Mouse (Mus musculus): ENCODE measurements around the gene Tubb2a.
"Not testable (repeated sequence)": the region's sequence is repeated elsewhere in the genome, so short reads cannot be mapped to it uniquely, and the experiment has no call there.

The Tubb2a gene

DNA sequence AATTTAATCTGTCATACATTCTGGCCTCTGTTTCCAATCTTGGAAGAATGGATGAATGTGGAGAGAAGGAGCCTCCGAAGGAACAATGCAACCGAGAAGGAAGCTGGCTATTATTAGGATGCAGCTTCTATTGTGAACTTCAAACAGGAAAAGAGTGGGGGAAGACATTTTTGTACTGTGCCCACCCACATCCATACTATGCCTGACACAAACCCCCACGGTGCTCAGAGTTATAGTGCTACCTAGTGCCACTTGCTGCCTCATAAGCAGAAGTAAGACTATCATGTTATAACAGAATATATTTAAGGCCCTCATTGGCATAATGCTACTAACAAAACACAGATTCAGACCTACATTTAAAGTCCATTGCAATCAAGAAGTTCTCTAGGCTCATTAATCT lies 11.6 kb upstream of the Tubb2a start:
- in situ Hi-C loops (cut with MboI, MseI): no loop called here

DNA sequence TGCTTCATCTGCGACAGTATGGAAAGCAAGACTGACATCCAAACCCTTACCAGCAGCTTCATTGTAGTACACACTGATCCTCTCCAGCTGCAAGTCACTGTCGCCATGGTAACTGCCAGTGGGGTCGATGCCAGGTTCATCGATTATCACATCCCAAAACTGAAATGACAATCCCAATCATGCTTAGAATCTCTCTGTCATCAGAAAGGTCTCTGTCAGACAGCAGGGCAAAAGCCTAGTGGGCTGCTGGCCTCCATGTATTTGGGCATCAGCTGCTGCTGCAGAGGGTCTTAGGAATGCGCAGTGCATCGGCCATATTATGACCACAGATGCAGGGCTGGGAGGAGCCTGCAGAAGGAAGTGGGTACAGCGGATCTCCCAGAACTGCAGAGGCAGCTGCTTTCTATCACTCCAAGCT lies 11.1 kb upstream of the Tubb2a start:
- in situ Hi-C loops (cut with MboI, MseI): no loop called here

DNA sequence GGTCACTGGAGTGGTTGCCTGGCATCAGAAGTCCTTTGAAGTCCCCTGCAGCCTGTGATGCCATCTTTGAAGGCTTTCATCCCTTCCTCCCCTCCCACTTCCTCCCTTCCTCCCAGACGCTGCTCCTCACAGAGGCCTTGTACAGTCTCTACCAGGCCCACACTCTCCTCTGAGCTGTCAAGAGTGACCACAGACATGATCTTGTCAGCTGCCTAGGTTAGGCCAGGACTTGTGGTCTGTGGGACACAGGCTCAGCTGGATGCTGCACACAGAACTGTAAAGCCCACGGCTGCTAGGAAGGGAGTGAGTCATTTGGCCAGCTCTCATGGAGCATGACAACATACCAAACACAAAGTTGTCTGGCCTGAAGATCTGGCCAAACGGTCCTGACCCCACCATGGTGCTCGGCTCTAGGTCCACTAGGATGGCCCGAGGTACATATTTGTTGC lies 10.4 kb upstream of the Tubb2a start:
- in situ Hi-C loops (cut with MboI, MseI): not testable (repeated sequence)

DNA sequence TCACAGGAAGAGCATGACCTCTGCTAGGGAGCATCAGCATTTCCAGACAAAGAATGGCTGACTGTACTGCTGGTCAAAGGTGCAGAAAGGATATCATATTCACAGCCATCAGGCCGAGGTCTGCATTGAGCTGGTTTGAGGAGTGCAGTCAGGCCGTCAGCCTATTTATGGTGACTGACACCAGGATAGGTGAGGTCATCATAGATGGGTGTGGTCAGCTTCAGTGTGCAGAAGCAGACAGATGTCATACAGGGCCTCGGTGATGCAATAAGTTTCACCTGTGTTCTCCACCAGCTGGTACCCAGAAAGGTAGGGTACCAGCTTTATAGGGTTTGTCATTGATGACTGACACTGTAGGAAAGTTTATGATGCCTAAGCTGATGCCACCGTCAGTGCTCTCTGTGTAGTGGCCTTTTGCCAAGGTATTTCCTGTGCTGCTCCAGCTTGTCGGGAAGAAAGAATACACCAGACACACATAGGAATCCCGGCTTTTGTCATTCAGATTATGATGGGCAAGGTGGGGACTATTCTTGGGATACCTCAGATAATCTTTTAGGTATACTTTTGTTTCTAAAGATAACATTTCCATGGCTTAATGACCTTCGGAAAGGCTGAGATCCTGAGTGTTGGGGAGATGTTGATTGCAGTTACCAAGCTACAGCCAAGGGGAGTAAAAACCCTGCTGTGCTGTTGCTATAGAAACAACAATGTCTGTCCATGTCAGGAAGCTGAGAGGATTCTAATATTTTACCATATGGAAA lies 9.4 kb upstream of the Tubb2a start:
- in situ Hi-C loops (cut with MboI, MseI): no loop called here

DNA sequence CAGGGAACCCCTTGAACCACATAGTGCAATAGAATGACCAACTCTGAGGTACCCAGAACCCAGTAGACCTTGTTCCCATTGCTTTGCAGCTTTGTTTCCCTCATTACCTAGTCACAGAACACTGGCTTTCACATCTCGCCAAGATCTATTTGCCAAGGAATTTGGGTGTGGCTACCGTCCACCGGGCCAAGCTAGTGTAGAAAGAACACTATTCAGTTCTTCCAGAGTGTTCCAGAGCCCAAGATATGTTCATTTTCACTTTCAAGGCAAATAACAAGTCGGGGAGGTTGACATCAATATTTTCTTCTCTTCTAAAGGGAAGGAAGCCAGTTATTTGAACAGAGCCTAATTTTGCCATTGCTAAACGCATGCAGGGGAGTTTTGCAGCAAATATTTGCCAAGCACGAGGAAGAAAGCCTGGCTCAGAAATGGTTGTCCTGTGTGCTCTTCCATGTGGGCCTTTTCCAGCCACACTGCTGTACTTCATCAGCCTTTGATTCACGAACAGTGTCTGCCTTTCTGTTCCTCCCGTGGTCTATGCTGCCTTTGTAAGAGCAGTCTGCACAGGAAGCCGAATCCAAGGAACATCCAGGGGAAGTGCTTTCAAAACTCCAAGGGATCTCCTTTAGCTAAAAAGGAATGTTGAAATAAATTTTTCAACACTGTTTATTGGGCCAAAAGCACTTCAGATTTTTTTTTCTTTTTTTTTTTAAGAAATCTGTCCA lies 6.4 kb upstream of the Tubb2a start:
- in situ Hi-C loops (cut with MboI, MseI): no loop called here

DNA sequence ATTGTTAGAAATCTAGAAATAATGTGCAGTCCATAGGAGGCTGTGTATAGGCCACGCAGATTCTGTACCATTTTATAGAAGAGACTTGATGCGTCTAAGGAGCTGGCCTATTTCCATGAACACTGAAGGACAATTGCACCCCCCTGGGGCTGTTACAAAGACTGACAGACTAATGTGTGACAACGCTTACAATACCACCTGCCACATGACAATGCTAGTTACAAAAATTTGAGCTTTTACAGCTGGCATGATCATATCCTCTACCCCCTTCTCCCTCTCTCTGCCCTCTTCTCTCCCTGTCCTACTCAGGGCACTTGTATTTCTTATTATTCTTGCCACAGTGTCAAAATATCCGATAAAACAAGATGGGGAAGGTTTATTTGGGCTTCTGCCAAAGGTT lies 4.1 kb upstream of the Tubb2a start:
- in situ Hi-C loops (cut with MboI, MseI): no loop called here

DNA sequence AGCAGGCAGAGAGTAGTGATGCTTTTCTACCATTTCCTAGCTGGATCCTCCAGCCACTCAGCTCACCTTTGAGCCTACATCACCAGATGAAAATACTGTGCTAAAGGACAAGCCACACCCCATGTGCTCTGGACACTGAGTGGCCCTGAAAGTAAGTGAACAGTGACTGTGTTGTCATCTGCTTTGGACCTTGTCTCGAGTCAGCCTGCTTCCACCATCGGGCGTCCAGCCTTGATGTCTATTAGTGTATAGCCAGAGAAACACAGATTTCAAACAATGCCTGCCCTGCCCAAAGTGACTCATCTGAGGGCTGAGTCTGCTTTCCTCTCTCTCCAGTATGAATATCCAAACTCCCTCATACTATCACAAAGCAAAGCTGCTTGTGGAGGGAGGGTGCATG lies 2.0 kb upstream of the Tubb2a start:
- in situ Hi-C loops (cut with MboI, MseI): loop anchor here (5.0 kb wide), 1 partner anchor 78 kb away; no protein-coding TSS in a partner anchor

DNA sequence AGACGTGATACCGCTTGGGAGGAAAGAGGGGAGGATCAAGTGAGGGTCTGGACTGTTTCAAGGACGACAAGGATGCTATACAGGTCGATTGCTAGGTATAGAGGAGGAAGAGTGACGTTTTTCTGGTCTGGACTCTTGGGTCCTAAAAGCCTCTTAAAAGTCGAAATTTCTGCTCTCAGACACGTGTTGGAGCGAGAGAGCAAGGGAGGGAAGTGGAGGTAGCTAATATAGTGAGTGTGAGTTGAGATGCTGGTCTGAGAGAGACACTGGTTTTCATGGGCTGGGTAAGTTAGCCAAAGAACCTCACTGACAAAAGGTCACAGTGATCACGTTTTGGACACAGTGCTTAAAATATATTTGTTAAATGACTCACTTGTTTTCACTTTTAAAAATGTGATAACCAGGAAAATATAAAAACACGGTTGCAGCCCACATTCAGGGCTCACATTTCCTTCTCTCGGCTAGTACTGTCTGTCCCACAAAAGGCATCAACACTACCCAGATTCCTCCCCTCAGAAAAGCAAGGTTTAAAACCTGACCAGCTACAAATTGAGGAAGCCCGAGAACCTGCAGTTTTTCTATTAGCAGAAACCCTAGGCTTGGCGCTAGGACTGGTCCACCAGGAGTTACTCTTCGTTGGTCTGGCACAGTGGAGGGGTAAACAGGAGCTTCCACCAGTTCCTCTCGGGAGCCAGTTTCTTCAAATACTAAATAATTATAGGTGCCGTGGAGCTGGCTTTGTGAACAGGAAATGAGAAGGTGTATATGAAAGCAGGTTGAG lies 883 bp upstream of the Tubb2a start:
- in situ Hi-C loops (cut with MboI, MseI): loop anchor here (5.0 kb wide), 1 partner anchor 79 kb away; no protein-coding TSS in a partner anchor

DNA sequence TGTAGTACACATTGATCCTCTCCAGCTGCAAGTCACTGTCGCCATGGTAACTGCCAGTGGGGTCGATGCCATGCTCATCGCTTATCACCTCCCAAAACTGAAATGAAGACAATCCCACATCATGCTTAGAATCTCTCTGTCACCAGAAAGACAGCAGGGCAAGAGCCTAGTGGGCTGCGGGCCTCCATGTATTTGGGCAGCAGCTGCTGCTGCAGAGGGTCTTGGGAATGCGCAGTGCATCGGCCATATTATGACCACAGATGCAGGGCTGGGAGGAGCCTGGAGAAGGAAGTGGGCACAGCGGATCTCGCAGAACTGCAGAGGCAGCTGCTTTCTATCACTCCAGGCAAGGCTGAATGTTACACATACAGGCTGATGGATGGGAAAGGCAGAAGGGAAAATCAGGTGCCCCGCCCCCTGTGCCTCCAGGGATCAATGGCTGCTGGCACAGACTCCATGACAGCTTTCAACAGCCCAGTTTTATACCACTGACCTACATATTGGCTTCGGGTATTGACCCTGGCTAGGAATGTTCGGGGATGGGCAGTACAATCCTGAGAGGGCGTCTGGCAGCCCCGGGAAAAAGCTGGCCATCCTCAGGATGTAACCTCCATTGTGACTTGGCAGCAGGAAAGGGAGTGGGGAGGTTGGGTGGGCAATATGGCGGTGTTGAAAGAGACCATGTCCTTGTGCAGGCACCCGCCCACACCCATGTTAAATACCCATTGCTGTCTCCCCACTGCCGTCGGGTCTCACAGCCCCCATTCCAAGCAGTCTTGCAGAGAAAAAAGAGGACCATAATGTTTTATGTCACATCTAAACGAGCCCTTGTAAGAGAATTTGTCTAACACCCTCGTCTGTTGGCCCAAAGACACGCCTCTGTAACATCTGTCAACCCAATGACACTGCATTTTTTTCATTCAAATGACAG lies 981 bp downstream of the Tubb2a start:
- in situ Hi-C loops (cut with MboI, MseI): loop anchor here (5.0 kb wide), 1 partner anchor 80 kb away; no protein-coding TSS in a partner anchor

DNA sequence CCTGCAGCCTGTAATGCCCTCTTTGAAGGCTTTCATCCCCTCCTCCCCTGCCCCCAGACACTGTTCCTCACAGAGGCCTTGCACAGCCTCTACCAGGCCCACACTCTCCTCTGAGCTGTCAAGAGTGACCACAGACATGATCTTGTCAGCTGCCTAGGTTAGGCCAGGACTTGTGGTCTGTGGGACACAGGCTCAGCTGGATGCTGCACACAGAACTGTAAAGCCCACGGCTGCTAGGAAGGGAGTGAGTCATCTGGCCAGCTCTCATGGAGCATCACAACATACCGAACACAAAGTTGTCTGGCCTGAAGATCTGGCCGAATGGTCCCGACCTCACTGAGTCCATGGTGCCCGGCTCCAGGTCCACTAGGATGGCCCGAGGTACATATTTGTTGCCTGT lies 1.9 kb downstream of the Tubb2a start:
- in situ Hi-C loops (cut with MboI, MseI): loop anchor here (5.0 kb wide), 1 partner anchor 81 kb away; no protein-coding TSS in a partner anchor

DNA sequence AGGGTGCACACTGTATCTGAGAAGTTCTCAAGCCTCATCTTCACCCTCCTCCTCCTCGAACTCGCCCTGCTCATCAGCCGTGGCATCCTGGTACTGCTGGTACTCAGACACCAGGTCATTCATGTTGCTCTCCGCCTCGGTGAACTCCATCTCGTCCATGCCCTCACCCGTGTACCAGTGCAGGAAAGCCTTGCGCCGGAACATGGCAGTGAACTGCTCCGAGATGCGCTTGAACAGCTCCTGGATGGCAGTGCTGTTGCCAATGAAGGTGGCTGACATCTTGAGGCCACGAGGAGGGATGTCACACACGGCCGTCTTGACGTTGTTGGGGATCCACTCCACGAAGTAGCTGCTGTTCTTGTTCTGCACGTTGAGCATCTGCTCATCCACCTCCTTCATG lies 3.4 kb downstream of the Tubb2a start:
- in situ Hi-C loops (cut with MboI, MseI): loop anchor here (5.0 to 25.0 kb wide), 2 partner anchors 53 to 263 kb away; partner anchors contain the start of gene Slc22a23

DNA sequence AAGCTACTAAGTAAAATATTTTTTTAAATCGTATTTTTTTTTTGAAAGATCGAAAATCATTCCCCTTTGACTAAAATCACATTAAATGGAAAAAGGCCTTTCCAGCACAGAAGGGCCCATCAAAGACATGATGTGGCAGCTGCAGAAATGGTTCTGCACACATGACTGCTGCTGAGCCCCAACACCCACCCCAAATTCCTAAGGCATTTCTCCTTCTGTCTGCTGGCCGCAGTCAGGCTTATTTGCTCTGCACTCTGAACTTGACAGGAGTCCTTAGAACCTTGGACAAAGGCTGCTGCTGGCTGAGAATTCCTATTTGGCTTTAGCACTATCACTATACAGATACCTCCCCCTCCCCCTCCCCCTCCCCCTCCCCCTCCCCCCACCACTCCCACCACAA lies 5.0 kb downstream of the Tubb2a start:
- in situ Hi-C loops (cut with MboI, MseI): loop anchor here (5.0 to 25.0 kb wide), 2 partner anchors 54 to 264 kb away; partner anchors contain the start of gene Slc22a23

DNA sequence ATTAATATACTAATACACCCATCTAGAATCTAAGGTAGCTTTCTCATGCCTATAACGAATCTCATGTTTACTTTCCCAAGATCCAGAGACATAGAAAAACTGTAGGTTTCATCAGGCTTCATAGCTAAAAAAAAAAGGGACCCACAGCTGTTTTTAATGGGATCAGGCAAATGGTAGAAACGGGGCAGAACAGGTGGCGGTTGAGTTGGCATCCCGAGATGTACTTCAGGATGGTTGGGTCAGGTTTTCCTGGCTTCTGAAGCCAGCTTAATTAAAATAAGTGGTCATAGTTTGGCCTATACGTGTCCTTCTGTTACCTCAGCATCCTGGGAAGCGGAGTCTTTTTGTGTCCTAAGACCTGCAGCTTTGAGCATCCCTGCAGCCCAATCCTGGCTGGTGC lies 6.0 kb downstream of the Tubb2a start:
- in situ Hi-C loops (cut with MboI, MseI): loop anchor here (5.0 to 25.0 kb wide), 2 partner anchors 55 to 265 kb away; partner anchors contain the start of gene Slc22a23

DNA sequence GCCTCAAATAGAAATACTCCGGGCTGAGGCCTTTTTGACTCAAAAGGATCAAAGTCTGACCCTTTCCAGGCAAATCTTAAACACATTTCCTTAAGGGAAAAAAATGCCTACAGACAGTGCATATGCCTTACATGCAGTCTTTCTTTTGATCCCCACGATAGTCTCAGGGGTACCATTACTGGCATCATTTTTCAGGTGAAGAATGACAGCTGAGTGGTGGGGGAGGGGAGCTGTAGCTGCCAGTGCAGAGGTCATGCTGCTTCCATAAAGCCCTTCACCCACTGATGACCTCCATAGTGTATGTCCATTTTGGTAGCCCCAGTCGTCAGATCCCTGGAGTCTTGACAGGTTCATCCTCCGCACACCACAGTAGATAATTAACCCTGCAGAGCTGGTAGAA lies 7.5 kb downstream of the Tubb2a start:
- in situ Hi-C loops (cut with MboI, MseI): loop anchor here (5.0 to 25.0 kb wide), 2 partner anchors 57 to 267 kb away; partner anchors contain the start of gene Slc22a23

DNA sequence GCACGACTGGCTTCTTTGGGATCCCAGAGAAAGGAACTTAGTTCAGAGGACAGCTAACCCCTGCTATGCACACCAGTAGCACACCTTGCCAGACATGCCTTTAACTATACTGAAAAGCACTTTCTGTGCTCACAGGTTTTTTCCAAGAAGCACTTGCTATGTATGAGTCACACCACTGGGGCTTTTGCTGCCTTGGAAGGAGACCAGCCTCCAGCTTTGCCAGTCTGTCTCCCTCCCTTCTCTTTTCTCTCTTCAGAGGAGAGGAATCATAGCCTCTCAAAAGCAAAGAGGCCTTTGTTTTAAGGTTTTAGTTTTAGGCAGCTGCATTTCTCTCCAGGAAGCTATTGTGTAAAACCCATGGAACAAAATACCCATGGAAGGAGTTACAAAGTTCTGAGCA lies 11.5 kb downstream of the Tubb2a start:
- in situ Hi-C loops (cut with MboI, MseI): loop anchor here (25.0 kb wide), 1 partner anchor 271 kb away; the partner anchor contains the start of gene Slc22a23

DNA sequence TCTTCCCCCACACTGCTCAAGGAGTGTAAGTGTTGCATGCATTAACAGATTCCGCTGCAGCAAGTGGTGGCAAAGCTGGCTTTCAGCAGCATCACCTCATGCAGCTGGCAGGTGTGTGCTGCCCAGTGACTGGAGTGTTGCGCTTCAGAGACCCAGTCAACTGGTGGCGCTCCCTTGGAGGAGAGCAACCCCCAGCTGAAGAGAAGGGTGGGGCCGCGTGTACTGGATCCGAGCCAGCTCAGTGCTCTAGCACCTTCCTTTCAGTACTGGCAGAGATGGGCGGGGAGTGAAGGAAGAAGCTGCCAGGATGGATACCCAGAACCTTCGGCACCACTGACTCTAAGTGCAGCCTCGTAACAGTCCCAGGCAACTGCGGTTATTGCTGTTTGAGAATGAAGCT lies 15.3 kb downstream of the Tubb2a start:
- in situ Hi-C loops (cut with MboI, MseI): loop anchor here (25.0 kb wide), 1 partner anchor 275 kb away; the partner anchor contains the start of gene Slc22a23

DNA sequence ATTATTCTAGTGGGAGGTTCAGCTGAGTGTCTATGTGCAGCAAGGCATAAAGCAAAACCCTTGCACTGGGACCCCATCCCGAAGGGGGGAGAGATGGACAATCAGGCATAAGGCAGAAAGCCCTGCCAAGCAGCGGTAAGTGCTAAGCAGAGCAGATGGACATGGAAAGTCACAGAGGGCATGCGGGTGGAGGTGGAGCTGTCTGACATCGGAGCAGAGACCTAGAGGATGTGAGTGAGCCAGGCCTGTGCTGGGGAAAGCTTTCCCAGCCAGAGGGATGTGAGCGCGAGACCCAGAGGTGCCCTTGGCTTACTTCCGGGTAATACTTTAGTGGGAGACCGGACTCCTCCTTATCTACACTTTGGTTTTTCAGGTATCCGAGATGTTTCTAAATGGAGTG lies 17.7 kb downstream of the Tubb2a start:
- in situ Hi-C loops (cut with MboI, MseI): loop anchor here (25.0 kb wide), 1 partner anchor 277 kb away; the partner anchor contains the start of gene Slc22a23

DNA sequence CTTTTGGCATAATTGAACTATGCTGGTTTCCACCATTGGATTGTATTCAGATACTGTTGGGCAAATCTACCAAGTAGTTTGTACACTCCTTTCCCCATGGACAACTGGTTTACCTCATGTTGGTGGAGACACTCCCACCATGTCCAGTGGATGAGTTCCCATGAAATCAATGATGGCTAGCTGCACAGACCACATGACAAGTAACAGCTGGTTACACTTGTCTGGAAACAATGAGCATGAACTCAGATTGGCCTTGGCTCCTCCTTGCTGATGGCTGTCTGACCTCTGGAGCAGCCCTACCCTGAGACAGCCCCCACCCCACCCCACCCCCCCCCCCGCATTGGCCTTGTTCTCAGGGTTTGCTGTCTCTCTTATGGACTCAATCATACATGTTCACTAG lies 20.6 kb downstream of the Tubb2a start:
- in situ Hi-C loops (cut with MboI, MseI): loop anchor here (25.0 kb wide), 1 partner anchor 280 kb away; the partner anchor contains the start of gene Slc22a23

DNA sequence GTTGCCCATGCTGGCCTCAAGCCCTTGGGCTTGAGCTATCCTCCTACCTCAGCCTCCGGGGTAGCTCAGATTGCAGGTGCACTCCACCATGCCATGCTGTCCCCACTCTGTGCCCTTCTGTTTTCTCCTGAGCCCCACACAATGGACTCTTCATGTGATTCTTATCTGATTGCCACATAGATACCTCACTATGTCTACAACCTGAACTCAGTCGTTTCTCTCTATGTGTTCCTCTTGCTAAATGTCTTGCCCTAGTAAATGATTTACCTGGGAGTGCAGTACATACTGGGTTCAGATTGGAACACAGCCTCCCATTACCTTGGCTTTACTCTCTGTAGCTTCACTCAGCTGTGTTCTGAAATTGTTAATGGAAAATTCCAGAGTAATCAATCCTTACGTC lies 22.8 kb downstream of the Tubb2a start:
- in situ Hi-C loops (cut with MboI, MseI): loop anchor here (25.0 kb wide), 1 partner anchor 282 kb away; the partner anchor contains the start of gene Slc22a23

DNA sequence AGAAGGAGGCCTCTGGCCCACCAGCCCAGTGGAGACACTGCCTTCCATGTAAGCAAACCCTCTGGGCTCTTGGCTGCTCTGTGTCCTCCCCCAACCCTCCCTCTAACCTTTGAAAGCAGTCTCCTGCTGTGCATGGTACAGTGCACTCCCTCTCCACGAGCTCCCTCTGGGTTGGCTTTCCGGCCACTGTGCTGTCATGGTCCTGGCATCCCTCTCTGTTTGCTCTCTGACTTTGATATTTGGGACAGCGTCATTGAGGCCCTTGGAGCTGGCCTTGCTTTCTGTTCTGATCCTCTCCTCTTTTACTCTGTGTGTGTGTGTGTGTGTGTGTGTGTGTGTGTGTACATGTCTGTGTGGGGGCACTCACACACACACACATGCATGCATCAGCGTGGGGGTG lies 23.4 kb downstream of the Tubb2a start:
- in situ Hi-C loops (cut with MboI, MseI): loop anchor here (25.0 kb wide), 1 partner anchor 283 kb away; the partner anchor contains the start of gene Slc22a23
